Mouse (Mus musculus) kidney, adult 18-20 months (tissue): ENCODE data around the gene Smpd1.

Source experiments
- DNase-seq: peaks from one replicate; pipeline ENCODE4 v3.0.0; 2021

Gene Smpd1

DNA sequence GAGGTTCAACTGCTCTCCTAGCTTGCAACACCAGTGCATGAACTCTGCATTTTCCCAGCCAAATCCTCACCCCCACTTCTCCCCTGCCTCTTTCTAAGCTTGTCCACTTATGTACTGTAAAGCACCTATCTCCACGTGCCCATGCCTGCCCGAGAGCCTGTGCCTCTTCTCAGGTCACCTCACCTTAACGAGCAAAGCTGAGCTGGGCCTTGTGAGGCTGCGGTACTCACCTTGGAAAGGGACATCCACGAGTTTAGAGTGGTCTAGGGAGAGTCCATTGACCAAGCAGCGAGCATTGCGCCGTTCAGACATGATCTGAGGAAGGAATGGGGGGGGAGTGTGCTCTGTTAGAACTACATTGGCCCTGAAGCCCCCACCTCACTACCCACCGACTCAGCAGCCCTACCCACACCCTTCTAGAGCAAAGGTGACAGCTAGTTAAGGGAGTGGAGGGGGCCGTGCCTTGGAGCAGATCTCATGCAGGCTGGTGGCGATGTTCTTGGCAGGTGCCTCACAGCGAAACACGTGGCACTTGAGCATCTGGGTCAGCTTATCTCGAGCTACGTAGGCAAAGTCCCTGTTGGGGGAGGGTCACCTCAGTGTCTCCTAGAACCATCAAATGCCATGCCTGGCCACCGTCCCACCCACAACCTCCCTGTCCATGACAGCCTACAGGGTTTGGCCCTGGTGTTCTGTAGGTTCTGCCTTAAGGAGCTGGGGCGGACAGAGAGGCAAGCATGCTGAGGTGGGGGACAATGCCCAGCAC lies 11.1 kb downstream of the Smpd1 start:
- no peak for DNase-seq

DNA sequence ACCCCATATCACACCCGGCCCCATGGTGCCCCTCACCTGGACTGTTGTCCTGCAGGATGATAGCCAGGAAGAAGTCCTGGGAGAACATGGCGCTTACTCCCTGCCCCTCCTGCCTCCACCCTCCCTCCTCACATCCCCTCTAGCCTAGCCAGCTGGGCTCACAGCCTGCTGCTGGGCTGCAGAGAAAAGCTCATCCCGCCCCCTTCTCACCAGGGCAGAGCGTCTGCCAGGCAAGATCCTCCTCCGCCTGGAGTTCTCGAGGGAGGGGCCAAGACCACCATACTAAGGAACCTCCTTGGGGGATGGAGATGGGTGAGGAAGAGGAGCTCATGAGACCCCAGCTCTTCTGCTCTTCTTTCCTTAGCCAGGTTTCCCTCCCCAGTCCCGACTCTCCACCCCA lies 14.4 kb downstream of the Smpd1 start:
- DNase-seq, result no peak

DNA sequence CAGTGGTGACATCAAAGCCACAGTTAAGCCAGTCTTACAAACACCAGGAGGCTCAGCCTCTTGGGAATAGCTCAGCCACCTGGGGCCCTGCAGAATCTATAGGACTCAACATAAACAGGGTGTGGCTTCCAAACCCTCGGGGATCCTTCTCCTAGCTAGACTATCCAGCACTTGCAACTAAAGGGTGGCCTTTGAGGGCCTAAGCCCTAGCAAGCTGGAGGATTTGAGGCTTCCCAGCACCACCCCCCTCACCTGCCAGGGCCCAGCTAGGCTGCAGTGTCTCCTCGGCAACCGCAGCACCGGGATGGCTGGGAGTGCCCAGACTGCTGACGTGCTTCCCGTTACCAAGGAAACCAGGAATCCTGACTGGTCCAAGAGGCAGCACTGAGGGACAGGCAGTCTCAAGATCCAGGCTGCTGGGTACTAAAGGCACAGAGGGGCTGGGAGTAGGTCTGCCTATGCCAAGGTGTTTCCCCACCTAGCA lies 14.9 kb downstream of the Smpd1 start:
- peak; percentile 19 for DNase-seq

DNA sequence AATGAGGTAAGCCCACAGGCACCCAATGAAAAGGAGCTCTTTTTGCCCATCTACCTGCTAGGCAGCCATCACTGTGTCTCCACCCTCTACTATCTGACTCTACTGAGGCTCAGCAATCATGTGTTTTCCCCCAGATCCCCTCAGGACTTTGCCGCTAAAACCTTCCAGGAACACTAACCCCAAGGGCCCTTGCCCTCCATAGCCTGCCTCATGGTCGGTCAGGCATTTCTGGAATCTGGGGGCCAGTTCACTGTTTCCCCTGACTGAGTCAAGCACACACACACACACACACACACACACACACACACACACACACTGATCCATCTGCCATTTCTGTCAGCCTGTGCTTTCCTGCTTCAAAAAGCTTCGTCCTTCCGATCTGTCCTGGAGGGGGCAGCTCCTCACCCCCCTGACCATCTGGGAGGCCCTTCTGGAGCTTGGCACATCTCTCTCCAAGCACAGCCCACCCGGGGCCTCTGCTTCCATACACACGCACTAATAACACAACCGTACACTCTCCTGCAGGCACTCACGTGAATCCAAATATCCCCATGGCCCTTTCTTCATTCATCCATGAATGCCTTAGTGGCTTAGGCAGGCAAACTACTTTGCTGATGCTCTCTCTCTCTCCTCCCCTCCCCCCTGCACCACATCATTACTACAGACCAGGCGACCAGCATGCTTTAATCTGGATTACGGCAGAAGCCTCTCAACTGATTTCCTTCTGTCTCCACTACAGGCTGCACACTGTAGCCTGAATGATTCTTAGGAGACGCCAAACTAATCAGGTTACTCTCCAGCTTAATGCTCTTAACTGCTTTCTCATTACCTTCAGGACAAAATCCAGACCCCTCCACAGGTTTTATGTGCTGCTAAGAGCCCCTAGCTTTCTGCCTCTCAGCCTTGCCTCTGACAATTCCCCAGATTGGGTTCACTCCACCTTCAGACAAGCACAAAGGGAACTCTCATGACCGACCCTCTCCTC lies 15.6 kb downstream of the Smpd1 start:
- DNase-seq, result no peak

DNA sequence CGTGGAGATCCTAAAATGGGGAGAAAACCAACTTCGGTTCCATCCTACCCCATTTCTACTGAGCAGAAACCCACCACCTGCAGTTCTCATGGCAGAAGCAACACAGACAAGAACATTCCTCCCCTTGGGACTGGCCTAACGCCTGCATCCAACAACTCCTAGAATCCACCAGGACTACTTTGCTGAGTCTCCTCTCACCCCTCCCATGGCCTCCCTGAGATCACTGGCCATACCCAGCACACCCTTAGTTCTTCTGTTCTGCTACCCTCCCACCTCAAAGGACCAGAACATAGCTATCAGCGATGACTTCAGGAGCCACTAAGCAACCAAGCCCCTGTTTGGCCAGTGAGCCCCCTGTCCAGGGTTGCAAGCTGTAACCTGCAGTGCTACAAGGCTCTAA lies 16.6 kb downstream of the Smpd1 start:
- no peak for DNase-seq

DNA sequence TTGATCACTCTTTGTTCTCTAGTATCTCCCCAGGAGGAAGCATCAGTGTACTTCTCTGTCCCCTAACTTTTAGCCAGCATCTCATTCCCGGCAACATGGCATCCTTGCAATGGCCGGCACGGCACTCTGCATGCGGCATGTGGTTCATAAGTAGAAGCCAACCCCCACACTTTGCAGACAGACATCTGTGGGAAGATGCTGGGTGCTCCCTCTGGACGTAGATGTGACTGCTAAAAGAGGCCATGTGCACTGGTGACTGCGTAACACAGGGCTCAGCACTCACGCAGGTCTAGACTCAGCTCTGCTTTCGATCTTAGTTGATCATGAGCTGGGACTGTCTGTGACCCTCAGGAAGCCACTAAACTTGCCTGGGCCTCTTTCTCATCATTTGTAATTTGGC lies 18.8 kb downstream of the Smpd1 start:
- DNase-seq, result no peak

GRCm38 (mm10) chr7:105574537-105574936 lies 20.4 kb downstream of the Smpd1 start:
- DNase-seq, result no peak

- no peak for DNase-seq
Measured at GRCm38 (mm10) chr7:105576166-105576748, 22.1 kb downstream of the Smpd1 start.

DNA sequence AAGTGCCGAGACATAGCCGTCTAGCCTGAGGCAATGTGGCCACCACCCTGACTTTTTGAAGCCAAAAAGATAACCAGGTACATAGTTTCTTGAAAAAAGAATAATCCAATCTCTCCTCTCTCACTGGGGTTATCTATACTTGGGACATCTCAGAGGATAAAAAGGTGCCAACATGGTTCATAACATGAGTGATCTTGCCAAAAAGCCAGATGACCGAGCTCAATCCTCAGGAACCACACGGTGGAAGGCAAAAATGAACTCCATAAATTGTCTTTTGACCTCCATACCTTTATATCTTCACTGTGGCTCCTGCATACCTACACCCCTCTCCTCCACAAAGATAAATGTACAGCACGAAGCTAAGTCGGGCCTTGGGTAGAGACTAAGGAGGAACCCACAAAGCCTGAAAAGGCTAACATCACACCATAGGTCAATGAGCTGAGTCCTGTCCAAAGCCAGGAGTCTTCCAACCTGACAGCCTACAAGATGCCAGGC lies 23.3 kb downstream of the Smpd1 start:
- DNase-seq, result no peak

- DNase-seq, result no peak
Measured at GRCm38 (mm10) chr7:105578481-105578880, 24.3 kb downstream of the Smpd1 start.

DNA sequence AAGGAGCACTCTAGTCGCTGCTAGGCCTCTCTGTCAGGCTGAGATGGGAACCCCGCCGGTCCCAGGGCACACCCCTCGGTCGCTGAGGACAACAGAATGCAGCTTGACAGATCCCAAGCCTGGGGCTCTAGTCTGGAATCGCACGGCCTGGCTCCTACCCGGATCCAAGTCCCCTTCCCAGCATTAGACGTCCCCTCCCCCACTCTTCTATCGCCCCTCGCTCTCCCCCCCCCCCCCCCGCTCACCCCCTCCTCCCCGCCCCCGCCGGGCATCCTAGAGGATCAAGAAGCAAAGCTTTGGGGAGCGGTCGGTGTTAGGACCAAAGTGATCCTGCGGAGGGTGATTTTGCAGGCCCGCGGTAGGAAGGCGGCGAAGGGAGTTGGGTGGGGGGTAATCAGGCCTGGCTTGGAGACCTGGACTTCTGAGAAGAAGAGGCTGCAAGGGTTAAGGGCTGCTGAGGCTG lies 26.5 kb downstream of the Smpd1 start:
- no peak for DNase-seq

GRCm38 (mm10) chr7:105581094-105581703 lies 27.0 kb downstream of the Smpd1 start, which contains the start of gene Apbb1:
Gene Apbb1 (minus strand): TSS chr7:105581653.
- peak; percentile 84 for DNase-seq

GRCm38 (mm10) chr7:105581959-105582358 lies 27.8 kb downstream of the Smpd1 start:
- DNase-seq, result no peak

DNA sequence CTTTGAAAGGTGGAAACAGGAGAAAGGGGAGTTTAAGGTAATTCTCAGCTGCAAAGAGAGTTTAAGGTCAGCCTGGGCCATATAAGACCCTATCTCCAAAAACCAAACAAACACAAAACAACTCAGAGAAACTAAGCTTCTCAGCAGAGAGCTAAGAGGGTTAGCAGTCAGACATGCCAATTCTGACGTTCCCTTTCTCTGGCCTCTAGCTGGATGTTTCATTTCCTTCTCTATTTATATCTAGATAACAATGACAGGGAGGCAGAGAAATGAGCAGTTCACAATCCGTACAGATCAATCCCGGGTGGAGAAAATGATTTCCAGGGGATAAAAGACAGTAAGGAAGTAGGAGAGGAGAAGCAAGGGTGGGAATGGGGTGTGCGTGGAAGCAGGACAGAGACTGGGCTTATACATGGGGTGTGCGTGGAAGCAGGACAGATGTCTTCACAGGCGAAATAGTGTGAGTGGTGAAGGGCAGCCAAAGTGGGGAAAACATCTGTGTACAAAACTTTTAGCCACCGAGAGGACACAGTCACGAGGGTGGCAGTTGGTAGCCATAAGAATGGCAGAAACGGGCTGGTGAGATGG lies 34.3 kb downstream of the Smpd1 start:
- DNase-seq, result no peak

DNA sequence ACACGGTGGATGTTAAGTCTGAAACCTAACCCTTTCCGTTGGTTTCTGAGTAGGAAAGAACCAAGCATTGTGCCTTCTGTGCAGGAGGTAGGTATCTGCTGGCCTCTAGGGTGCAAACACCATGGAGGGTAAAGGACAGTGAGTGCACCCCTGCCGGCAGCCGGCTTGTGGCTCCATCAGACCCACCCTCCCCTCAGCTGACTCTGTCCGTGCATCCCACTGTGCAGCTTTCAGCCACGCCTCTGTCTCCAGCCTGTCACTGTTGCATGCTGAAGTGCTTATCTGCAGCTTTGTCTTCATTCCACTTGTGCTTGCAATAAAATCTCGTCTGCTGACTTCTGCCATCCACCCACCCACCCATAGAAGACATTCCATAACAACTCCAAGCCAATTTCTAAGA lies 35.9 kb downstream of the Smpd1 start:
- DNase-seq, result no peak

DNA sequence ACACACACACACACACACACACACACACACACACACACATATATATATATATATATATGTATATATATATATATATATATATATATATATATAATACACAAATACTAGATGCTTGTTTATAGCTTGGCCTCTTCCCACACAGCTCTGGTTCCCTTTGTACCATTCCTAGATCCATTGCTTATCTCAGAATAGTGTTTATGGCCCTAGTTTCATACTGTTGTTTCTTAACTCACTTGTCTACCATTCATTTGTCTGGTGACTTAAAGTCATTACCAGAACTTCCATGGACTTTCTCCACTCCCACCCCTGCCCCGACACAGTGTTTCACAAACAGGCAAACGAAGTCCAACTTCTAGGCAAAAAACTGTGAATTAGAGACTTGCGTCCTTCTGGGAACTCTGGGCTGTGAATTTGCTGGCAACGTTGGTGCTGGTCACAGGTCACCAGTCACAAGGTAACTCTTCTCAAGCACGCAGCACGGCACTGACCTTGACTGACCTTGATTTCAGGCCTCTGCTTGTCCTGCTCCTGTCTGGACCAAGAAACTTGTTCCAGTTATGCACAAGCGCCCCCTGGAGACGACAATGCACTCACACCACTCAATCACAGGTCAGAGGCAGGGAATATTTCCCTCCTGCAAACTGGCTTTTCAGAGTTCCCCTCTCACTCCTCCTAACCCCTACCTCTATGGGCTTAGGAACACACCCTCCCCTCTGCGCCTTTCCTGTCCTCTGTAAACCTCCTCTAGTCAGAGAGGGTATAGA lies 48.9 kb downstream of the Smpd1 start:
- DNase-seq, result peak; percentile 88
